Mouse (Mus musculus) spleen, postnatal 4 days (tissue): ENCODE results near the gene Slk.
A peak's percentile ranks its signal among the peaks of the same experiment; 100 is the strongest.
"Not testable (repeated sequence)": the region's sequence is repeated elsewhere in the genome, so short reads cannot be mapped to it uniquely, and the experiment has no call there.

Experiments
- DNase-seq, 2 experiments: peaks; one replicate each; pipeline ENCODE4 v3.0.0; 2022; ENCODE audit warnings: low spot score in 2 of 2

Gene Slk

DNA sequence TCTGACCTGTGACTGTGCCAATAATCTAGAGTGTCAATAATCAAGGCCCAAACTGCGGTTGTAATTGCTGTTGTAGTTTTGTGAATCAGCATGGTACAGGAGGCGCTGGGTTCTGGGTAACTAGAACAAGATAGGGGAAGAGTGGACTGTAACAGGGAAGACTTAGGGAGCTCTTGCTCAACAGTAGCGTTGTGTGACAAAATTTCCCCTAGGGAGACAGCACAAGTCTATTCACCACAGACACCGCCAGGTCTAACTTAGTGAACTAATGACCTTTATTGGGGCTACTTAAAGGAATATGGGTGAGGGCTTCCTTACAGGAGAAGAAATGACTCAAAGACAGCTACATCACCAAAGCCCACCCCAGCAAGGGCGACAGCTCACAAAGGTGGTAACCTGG, 9.4 kb upstream of the Slk start:
- DNase-seq: no peak

DNA sequence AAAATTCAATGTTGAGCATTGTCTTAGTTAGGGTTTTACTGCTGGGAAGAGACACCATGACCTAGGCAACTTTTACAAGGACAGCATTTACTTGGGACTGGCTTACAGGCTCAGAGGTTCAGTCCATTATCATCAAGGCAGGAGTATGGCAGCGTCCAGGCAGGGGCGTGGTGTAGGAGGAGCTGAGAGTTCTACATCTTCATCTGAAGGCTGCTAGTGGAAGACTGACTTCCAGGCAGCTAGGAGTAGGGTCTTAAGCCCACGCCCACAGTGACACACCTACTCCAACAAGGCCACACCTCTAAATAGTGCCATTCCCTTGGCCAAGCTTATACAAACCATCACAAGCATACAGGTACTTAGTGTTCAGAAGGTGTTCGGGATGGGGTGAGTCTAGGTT, 7.5 kb upstream of the Slk start:
- not testable (repeated sequence) for DNase-seq

DNA sequence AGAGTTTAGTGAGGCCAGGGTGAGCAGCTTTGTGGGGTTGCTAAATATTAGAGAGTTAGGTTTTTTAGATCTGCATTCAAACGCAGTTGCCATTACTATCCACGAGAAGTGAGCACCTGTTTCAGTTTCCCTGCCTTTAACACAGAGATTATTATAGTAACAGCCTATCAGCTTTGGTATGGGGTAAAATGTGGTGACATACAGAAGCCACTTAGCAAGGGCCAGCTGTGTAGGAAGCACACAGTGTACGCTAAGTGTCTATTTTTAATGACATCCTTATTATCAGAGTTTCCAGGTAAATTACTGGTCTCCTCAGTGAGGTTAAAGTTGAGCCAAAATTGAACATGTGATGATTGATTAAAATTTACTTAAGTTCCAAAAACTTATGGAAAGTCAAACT, 5.8 kb upstream of the Slk start:
- no peak for DNase-seq

DNA sequence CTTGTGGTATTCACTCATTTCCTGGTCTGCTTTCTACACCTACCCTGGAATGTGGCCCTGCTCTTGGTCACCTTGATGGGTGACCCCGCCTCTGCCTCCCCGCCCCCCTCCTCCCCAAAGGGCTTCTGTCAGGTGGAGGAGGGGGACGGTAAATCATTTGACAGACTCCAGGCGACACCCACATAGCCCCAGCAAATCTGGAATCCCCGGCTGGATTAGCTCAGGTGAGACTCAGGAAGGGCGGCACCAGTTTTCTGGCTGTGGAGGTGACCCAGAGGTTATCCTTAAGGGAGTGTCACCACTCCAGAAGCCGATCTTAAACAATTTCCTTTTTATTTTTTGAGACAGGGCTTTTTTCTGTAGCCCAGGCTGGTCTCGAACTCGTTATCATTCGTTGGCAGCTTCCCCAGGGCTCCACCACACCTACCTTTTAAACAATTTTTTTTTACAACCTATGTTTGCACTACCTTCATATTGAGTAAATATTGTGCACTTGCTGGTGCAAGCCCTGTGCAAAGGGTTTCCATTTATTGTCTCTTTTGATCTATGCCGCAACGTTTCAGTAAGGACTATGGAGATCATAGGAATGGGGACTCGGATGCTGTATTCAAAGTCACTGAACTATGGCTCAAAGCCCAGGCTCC, 775 bp upstream of the Slk start:
- DNase-seq: peak in 1 of 2 experiments; percentile 18

DNA sequence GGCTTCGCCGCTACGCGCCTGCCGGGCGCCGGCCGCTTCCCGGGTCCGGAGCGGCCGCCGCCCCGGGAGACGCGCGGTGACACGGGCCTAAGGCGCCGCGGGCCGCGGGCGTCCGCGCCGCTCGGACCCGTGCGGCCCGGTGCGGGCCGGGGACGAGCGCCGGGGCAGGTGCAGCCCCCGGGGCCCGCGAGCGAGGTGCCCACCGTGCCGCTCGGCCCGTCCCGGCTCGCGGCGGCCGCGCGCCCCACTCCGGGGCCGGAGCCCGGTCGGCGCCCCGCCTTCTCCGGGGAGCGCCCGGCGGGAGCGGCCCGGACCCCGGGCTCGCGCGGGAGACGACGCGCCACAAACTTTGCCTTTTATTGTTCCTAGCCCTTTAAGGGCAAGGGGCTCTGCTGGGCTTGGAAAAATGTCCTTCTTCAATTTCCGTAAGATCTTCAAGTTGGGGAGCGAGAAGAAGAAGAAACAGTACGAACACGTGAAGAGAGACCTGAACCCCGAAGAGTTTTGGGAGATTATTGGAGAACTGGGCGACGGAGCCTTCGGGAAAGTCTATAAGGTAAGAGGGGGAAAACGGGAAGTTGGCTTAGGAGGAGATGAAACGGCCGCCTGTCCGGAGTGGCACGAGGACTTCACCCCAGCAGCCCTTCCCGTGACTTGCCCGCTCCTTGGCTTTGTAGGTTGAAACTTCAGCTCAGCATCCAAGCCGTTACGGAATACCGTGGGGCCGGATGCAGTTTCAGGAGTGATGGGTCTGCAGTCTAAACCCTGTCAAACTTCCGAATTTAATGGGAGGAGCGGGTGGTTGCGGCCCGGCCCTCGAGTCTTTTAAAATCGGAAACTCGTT, 532 bp downstream of the Slk start:
- DNase-seq: peak; percentile 31 to 73

DNA sequence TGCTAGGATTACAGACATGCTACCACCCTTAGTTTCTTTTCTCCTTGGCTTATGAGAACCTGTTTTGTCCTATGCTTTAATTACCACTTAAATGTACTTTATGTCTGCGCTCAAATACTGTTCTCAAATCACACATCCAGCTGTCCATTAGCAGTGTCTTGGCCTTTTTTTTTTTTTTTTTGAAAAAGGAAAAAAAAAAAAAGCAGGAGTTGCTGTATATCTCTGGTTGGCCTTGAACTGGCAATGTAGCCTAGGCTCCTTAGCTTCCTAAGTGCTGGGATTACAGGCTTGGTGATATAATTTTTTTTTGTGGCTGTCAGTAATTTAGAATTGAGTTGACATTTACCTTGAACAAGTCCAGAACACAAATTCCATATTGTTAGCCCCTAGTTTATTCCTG, 6.3 kb downstream of the Slk start:
- no peak for DNase-seq

DNA sequence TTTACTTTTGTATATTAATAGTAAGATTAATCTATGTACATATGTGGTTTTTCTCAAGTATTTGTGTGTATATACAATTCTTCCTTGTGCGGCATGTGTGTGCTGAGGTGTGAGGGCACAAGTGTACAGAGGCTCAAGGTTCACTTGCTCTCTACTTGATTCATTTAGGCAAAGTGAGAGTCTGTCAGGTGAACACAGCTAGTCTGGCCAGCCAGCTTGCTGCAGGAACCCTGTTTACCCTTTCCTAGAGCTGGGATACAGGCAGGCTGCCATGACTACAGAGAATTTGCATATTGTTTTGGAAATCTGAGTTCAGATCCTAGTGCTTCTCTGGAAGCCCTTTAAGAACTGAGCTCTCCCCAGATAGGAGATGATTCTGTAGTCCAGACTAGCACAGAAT, 7.5 kb downstream of the Slk start:
- no peak for DNase-seq

DNA sequence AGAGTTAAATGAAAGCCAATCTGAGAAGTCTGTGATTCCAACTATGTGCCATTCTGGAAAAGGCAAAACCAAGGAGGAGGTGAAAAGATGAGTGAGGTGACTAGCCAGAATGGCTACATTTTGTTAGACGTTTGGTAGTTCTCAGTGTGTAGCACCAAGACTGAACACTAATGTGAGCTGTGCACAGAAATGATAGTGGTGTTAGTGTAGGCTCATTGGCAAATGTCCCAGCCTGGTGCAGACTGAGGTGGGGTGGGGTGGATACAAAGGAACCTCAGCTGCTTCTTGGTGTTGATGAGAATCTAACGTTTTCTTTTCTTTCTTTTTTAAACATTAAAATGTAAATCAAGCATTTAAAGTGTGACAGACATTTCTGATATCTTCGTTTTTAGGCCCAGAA, 29.0 kb downstream of the Slk start:
- DNase-seq: no peak

DNA sequence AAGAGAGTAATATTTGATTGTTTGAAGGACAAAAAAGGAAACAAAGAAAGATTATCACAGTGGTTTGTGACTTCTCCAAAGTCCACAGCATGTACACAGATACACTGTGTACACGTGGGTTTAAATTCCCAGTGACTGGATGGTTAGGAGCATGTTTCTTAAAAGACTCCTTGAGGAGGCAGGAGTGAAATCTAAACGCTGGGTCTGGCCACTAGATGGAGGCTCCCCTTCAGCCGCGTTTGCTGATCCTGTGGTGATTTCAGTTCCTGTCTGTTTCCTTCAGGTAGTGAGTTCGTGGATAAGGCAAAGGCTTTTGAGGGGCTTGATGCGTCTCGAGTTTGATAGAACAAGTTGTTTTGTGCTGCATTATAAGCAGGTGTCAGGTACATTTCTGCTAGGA, 34.0 kb downstream of the Slk start:
- no peak for DNase-seq

DNA sequence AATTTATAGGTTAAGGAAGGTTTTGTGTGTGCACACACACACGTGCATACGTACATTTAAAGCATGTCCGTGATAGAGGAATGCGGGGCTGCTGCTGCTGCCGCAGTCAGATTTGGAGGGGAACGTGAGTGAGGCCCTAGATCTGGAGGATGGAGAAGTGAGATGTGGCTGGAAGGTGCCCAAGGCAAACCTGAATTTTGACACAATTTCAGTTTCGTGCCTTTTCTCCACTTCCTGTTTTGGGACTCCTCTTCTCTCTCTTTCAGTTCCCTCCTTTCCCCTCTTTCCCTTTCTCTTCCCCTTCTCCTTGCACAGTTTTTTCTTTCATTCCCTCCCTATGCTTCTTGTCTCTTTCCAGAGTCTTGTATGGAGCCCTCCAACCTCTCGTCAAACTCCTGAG, 42.0 kb downstream of the Slk start:
- DNase-seq: no peak

DNA sequence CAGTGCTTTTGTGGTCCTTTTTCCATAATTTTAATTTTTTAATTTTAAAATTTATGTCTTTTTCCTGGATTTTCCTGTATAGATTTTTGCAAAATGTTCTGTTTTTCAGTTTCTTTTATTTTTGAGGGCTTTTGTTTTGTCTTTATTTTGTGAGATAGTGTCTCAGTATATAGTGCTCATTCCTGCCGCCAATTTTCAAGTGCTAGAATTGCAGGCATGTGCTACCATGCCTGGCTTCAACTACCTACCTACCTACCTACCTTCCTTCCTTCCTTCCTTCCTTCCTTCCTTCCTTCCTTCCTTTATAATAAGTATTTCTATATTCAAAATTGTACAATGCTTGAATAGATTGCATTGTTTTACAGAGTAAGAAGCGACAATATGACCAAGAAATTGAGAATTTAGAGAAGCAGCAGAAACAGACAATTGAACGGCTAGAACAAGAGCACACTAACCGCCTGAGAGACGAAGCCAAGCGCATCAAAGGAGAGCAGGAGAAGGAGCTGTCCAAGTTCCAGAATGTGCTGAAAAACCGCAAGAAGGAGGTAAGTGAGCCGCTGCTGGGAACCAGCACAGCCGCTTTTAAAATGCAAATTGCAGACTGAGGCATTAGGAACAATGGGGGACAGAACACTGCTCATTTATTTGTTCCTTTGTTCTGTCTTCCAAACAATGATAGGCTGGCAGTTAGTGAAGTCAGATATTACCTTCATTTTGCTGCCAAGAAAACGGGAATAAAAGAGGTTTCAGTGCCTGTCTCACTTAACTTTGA, 45.6 kb downstream of the Slk start:
- DNase-seq: no peak

DNA sequence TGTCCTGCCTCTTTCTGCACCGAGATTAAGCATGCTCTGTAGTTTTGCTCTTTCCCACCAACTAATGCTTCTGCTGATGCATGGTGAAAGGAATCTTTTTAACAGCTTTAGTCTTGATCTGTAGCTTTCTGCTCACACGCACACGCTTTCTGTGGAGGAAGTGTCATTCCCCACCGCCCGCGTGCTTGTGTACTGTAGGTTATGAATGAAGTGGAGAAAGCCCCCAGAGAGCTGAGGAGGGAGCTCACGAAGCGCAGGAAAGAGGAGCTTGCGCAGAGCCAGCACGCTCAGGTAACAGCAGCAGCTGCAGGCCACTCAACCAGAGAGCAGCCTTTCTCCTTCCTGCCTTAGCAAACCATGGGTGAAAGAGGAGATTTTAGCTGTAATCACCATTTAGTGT, 48.0 kb downstream of the Slk start:
- DNase-seq: no peak

DNA sequence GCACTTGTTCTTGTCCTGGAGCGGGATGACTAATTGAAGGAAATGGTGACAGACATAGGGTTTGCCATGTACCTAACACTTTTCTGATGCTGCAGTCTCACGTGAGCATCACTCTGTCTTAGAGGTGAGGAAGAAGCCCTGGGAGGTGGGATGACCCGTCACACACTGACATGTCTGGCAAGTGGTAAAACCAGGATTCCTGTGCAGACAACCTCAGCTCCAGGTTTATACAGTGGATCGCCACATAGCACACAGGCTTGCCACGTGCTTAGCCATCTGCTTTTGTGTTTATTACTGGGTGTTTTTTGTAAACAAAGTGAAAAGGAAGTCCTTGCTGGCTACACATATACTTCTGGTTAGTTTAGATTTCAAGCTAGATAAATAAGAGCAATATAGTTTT, 49.6 kb downstream of the Slk start:
- DNase-seq: no peak

DNA sequence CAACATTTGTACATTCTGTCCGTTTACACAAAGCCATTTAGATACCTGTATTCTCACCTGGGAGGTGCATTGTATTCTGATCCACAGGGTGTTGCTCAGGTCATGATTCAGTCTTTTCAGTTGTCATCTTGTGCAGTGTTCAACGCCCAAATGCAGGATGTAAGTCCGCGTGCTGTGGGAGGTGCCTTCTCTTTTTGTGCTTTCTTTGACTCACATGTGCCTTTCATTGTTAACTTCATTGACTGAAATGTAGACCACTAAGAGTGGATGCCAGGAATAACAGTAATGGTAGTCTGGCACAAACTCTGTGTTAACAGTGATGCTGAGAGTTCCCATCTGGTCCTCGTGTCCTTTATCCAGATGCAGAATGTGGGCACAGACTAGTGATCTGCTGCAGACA, 50.9 kb downstream of the Slk start:
- DNase-seq: no peak

DNA sequence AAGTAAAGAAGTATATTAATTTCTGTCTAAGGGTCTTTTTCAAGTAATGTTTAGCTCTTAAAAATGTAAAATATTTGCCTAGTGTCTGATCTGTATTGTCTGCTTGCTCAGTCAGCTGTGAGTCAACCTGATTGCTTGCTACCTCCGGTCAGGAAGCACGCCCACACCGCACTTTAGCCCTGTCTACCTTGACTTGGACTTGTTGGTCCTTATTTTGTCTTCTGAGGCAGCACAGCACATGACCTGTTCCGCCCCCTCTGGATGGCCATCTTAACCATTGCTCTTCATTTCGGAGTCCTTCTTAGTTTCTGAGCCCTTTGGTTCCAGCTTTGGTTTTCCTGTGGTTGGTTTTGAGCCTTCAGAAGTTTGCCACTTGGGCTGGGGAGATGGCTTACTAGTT, 52.3 kb downstream of the Slk start:
- DNase-seq: no peak

DNA sequence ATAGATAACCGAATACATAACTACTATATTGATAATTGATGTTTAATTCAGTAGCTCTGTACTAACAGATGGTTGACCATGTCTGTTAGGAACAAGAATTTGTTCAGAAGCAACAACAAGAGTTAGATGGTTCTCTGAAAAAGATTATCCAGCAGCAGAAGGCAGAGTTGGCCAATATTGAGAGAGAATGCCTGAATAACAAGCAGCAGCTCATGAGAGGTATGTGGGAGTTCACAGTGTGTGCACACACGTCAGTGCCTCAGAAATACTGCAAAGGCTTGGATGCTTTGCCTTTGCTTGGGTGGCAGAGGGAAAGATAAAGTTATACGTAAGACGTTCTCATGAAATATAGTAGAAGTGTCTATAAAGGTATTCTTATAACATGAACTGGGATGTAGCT, 55.9 kb downstream of the Slk start:
- no peak for DNase-seq

DNA sequence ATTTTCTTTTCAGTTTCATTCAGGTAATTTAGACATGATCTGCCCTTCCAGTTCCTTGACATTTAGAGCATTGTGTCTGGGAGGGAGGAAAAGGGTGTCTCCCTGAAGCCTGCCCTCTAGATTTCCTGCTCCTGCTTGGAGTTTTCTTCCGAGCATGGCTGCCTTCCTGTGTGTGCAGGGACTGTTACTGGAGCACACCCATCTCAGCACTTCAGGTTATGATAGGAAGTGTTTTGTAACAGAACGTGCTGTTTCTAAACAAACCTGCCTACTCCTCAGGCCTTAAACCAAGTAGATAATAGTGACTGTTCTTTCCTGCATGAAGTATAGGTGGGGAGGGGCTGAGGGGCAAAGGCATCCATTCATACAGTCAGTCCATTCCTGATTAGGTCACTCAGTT, 64.4 kb downstream of the Slk start:
- DNase-seq: no peak

DNA sequence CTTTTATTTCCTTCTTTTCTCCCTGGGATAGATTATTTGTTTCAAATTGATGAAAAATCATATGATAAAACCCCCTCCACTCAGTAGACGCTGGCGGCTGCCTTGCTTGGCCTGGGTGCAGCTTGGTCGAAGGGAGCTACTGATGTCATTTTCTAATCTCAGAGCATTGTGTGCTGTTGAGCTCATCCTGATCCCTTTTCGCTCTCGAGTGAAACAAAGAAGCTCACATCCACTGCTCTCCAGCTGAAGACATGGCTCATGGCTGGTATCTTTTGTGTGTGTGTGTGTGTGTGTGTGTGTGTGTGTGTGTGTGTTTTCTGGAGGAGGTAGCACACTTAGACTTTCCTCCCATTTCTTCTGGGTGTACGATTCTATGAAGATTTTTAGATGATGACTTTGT, 66.1 kb downstream of the Slk start:
- DNase-seq: peak in 1 of 2 experiments; percentile 34

DNA sequence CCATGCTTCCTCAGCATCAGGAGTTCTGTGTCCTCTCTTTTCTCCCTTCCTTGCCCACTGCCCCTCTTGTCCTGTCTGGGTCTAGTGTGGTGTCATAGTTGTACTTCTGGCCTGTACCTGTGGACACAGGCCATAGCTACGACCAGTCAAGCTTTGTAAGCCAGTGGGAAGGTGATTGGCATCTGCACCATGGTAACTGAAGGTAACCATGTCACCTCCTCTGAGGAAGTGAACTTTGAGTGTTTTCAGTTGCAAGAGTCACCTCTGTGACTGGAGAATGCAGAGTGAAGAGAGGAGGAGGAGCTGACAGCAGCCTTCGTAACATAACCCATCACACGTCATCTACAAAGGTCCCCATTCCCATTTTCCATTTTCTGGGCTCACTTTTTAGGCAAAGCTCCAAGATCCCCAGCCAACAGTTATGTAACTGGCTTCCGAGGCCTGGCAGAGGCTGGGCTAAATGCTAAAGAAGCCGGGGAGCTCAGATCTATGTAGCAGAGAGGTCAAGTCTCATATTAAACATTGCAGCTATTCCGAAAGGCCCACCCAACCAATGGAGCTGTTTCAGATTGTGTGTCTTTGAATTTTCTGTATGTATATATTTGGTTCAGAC, 67.1 kb downstream of the Slk start:
- DNase-seq: peak in 1 of 2 experiments; percentile 40

DNA sequence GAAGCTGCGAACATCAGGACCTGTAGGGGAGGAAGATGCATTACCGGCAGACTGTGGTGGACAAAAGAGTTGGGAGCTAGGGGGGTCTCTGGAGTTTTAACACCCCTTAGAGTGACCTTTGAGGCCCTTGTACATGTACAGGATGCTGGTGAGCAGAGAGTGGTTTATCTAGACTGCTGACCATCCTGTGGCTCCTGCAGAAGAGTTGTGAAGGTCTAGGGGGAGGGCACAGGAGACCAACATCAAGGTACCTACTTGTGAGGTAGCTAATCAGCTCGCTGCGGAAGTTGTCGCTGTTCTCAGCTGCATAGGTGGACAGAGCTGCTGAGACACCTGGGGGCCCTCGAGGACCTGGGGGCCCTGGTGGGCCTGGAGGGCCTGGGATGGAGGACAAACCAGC, 69.6 kb downstream of the Slk start:
- peak in 1 of 2 experiments; percentile 51 for DNase-seq

DNA sequence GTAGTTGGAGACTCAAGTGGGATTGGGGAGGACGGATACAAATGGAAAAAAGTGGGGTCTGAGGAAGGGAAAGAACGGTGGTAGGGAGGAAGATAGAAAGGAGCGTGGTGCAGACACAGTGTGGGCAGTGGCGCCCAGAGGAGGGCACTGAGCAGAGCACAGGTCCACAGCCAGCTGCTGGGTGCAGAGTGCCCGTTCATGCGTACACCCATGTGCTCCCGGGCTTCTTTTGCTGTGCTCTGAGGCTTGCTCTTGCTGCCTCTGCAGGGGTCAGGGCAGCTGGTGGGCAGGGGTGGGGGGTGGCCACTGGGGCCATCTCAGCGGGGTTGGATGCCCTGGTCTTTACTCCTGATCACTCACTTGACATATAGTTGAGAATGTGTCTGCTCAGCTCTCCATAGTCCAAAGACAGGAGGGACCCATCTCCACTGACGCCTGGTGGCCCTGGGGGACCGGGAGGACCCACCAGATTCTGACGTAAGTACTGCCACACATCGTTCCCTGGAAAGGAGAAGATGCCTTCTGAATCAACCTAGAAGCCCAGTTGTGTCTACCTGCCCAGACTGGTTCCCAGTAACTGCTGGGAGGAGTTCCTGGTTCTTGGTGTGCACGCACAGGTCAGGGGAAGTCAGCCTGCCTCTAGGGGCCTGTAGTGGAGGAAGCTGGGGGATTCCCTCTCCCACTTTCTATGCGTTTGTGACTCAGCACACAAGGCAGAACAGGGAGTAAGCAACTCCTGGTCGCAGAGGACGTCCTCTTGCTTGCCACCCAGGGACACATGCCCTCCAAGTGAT, 71.1 kb downstream of the Slk start:
- DNase-seq: peak; percentile 9 to 60

DNA sequence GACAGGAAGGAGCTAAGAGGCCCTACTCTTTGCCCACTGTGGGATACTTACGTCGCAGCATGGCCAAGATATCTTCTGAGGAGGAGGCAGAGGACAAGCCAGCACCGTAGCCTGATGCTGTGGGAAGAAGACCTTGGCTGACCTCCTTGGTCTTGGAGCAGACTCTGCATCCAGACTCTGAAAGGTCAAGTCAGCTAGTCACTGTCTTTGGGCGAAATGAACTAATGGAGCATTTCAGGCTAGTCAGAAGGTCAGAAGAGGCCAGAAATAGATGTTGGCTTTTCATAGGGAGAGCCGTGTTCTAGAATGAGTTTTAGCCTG, 71.6 kb downstream of the Slk start:
- DNase-seq: no peak
